Mouse (Mus musculus) testis, postnatal 10 days (tissue): ENCODE results near the gene Kcnk6.
"Not testable (repeated sequence)": the region's sequence is repeated elsewhere in the genome, so short reads cannot be mapped to it uniquely, and the experiment has no call there.

Experiments
- DNase-seq: peaks from one replicate; pipeline ENCODE4 v3.0.0; 2021; ENCODE audit warnings: low spot score

Kcnk6 gene

GRCm38 (mm10) chr7:29202577-29202976, 29.7 kb downstream of the Kcnk6 start:
- DNase-seq = no peak

DNA sequence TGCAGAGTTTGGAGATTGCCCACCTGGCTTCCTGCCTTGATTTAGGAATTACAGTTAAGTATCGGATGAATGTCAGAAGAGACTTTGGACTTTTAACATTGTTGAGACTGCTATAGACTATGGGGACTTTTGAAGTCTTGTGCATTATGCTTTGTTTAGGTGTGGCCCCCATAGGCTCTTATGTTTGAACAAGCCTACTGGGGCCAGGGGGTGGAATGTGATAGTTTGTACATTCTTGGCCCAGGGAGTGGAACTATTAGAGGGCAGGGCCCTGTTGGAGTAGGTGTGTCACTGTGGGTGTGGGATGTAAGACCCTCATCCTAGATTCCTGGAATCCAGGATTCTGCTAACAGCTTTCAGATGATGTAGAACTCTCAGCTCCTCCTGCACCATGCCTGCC, 38.1 kb downstream of the Kcnk6 start:
- not testable (repeated sequence) for DNase-seq

- DNase-seq = not testable (repeated sequence)
Observed at GRCm38 (mm10) chr7:29181323-29181722, 51.0 kb downstream of the Kcnk6 start.

- DNase-seq = no peak
Observed at GRCm38 (mm10) chr7:29180854-29181236, 51.5 kb downstream of the Kcnk6 start.

- peak; percentile 96 for DNase-seq
Observed at GRCm38 (mm10) chr7:29180077-29180853, 52.0 kb downstream of the Kcnk6 start, which contains the start of gene Psmd8. Psmd8 (minus strand) TSS chr7:29180701.

DNA sequence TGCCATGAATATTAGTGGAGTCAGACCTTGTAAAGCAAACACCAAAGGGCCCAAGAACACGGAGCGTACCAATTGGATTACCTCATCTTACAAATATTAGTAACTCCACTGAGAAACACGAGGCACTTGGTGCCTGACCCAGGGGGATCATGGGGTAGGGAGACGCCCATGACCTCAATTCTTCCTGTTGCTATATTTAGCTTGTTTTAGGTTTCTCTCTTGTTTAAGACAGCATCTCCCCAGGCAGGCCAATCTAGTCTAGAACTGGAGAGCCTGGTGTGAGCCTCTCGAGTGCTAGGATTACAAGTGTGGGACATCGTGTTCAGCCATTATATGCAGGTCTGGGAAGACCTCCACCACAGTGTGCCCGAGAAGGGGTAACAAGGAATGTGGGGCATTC, 53.0 kb downstream of the Kcnk6 start:
- no peak for DNase-seq

DNA sequence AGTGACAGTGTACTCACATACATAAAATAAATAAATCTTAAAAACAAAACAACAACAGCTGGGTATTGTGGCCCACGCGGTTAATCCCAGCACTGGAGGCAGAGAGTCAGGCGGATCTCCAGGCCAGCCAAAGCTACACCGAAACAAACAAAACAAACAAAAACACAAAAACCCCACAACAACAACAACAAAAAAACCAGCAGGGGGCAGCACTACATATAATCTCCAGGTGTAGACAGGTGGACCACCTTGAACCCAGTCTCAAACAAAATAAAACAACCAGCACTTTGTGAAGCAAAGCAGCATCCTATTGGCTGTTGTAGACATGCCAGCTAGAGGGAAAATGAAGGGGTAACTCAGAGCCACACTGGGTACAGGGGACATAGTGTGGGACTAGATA, 54.2 kb downstream of the Kcnk6 start:
- DNase-seq = no peak

- DNase-seq = peak; percentile 59
Observed at GRCm38 (mm10) chr7:29172390-29173016, 59.8 kb downstream of the Kcnk6 start.
